Mouse (Mus musculus): ENCODE data around the gene Snrnp40.

Gene Snrnp40

DNA sequence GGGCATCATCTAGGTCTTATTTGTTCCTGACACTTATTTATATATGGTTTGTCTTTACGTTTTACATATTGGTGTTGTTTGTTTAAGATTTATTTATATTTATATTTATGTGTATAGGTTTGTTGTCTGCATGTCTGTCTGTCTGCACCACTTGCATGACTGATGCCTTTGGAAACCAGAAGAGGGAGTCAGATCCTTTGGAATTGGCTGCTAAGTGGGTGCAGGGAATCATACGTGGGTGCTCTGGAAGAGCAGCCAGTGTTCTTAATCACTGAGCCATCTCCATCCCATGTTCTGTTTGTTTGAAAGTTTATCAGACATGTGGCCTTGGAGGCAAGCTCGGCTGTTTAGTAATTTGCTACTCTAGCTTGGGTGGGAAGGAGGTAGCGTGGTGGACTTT, 17.6 kb downstream of the Snrnp40 start:
- in situ Hi-C loops (cut with MboI; ENCODE audit: low sequenced_read_pairs): no loop called here

DNA sequence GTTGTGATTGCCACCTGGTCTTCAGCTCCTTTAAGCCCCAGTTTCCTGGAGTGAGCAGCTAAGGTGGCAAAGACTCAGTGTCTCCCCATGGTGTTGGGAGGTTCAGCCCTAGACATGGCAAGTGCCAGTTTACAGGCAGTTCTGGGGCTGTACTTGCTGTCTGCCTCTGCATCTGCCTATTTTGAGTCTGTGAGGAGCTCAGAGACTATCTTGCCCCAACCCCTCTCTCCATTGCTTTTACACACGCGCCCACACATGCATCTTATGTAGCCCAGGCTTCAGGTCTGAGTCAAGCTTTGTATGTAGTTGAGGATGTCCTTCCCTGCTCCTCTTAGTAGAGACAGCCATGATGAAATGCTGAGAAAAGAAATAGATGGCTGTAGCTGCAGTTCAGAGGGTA, 19.2 kb downstream of the Snrnp40 start:
- in situ Hi-C loops (cut with MboI; ENCODE audit: low sequenced_read_pairs): no loop called here

DNA sequence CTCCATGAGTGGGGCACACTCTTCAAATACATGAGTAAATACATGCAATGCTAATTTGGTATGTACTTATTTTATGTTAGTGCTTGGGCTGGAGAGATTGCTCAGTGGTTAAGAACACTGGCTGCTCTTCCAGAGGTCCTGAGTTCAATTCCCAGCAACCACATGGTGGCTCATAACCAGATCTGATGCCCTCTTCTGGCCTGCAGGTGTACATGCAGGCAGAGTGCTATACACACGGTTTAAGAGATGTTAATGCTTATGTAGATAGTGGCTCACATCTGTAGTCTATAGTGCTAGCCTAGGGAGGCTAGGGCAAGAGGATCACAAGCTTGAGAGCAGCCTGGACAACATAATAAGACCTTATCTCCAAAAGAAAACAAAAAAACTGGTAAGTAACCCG, 20.5 kb downstream of the Snrnp40 start:
- in situ Hi-C loops (cut with MboI; ENCODE audit: low sequenced_read_pairs): no loop called here

DNA sequence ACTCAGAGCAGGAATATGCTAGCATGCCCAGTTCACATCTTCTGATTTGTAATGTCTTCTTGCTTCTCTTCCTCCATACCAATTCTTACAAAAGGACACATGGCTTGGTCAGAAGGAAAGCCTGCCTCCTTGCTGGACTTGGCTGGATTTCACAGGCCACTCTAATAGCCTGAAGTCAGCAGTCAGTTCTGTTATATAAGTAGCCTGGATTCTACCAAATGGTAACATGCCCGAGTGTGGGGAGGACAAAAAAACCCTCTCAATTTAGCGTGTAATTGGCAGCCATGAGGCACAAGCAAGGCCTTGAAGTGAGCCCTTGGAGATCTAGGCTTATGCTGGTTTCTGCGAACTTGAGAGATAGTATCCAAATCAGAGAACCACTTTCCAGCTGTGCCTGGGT, 27.3 kb downstream of the Snrnp40 start:
- in situ Hi-C loops (cut with MboI; ENCODE audit: low sequenced_read_pairs): no loop called here

DNA sequence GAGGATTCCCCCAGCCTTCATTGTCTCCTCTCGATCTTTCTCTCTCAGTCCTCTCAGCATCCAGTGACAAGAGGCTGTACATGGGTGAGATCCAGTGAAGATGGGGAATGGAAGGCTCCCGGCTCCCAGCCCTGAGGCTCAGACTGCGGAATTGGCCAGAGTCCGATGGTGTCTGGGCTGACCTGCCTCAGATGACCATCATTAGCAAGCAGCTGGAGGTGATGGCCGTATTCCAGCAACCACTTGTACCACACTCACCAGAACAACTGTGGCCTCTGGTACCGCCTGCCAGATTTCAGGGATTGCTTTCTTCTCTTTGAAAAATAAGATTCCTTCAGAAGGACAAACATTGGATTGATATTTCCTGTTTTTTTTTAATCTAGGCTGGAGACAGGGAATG, 29.6 kb downstream of the Snrnp40 start:
- in situ Hi-C loops (cut with MboI; ENCODE audit: low sequenced_read_pairs): no loop called here

DNA sequence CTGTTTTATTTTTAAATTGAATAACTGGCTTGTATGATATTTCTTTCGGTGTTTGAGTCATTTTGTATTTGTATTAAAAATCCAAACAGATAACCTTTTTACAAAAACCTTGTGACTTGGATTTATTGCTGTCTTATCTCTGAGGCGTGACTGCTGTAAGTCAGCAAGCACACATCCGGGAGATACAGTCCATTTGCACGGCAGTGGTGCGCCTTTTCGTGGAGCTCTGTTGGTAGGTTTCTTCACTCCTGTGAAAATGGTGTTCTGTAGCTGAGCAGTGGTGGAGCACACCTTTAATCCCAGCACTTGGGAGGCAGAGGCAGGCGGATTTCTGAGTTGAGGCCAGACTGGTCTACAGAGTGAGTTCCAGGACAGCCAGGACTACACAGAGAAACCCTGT, 30.0 kb downstream of the Snrnp40 start:
- in situ Hi-C loops (cut with MboI; ENCODE audit: low sequenced_read_pairs): no loop called here

DNA sequence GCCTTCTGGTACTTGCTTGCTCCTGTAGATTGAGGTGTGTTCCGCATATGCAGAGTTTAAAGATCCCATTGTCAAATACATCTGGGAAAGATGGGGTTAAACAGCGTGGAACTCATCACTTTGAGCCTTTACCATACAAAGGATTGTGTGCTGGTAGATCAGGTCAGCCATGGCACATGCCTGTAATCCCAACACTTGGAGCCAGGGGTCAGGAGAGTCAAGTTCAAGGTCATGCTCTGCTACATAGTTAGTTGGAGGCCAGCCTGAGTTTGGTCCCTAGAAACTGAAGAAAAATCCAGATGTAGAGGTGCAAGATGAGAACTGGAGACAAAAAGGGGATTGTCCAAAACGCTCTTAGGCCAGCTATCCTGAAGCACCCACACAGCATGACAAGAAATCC, 31.3 kb downstream of the Snrnp40 start:
- in situ Hi-C loops (cut with MboI; ENCODE audit: low sequenced_read_pairs): no loop called here

Measured in CH12F3 (cell line).